Mouse (Mus musculus) WW6 (cell line): ENCODE measurements around the gene Wrap73.

ENCODE experiments used
- DNase-seq: peaks from one replicate; pipeline ENCODE4 v3.0.0-alpha.2; 2013; ENCODE audit warnings: low read depth, low spot score

Wrap73 gene

DNA sequence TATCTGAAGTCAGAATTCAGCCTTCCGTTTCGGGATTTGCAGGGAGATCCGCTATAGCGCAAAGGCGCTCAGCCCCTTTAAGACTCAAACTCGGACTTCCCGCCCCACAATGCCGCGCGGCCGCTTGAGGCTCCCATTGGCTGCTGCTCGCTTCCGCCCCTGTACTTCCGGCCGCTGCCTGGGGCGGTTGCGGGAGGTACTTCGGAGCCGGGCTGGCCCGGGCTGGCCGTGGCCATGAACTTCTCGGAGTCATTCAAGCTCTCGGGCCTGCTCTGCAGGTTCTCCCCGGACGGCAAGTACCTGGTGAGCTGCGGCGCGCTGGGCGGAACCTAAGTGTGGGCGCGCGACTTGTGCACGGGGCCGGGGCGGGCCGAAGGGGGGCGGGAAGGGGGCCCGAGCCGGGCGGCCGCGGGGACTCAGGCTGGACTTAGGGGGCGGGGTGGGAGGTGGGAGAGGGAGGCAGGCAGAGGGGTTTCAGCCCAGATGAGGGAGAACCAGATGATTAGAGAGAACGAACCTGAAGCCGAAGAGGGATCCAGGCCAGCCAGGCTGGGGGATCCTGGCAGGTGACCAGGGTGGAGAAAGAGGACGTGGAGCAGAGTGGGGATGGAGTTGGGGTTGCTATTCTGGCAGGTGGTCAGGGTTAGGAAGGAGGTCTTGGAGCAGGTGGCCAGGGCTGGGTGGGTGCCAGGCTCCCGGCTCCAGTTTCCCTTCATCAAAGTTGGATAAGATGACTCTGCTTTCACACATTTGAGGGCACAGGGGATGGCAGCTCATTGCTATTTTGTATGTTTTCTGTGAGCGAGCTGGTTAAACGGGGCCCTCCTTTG lies at the start of gene Wrap73:
Gene Wrap73 (plus strand): TSS at position 162 of the 830 bp plus-strand sequence.
- DNase-seq = peak; percentile 71

DNA sequence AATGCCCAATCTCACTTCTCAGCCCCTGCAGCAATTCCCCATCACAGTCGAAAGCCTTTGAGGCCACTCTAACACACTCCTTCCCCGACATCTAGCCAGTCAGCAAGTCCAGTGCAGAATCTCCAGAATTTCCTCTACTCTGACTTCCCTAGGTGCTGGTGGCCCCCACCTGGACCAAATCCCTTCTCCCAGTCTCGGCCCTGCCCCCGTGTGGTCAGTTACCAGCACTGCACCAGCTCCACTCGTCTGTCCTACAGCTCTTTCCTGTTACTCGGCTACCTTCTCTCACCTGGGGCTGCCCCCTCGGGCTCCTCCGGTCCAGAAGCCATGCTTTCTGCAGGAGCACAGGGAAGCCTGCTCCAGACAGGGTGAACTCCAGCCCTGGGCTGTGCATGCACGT lies 49.0 kb upstream of the Wrap73 start:
- DNase-seq = no peak

DNA sequence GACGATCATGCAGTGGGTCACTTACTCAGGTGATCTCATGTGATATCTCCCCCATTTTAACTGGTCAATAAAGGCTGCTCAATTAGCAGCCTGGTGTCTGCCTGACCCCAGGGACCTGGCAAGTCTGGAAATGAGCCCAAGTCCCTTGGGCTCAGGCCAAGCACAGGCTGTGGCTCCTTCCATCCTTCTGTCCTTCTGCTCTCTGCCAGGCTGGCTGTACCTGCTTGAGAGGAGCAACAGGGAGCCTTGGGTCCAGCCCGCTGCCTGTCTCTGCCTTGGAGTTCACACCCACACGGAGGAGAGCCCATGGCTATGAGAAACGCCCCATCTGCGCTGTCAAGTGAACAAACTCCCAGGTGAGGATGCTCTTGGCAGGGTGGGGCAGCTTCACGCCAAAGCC lies 46.1 kb upstream of the Wrap73 start:
- DNase-seq = no peak

DNA sequence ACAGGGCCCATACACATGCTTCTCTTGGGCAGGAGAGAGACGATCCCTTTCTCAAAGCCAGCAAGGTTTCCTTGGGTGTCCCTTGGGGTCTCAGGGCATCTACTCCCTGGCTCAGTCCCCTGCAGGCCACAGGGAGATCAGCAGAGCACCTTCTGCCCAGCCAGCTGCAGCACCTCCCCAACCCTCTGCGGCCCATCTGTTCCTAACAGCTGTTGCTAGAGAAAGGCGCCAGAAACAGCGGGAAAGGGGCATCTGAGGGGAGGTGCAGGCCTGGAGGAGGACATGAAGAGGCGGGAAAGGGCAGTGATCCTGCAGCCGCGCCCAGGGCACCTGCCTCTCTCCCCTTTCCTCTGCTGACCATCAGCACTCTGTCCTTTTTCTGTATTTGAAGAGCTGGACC lies 42.8 kb upstream of the Wrap73 start:
- no peak for DNase-seq

DNA sequence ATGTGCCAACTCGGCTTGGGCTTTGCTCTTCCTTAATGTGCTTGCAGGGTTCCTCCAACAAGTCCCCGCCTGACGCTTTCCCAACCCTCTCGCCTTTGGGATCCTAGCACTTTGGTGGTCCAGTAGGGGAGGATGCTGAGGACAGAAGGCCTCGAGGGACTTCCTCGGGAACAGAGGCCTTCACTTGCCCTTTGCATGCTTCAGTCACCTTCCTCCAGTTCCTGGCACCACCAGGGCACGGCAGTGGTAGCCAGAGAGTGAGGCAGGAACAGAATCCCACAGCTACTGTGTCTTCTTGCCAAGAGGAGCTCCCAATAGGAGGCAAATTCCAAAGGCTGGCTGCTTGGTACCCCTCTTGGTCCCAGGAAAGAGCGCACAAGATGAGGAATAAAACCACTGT lies 38.8 kb upstream of the Wrap73 start:
- DNase-seq = no peak

DNA sequence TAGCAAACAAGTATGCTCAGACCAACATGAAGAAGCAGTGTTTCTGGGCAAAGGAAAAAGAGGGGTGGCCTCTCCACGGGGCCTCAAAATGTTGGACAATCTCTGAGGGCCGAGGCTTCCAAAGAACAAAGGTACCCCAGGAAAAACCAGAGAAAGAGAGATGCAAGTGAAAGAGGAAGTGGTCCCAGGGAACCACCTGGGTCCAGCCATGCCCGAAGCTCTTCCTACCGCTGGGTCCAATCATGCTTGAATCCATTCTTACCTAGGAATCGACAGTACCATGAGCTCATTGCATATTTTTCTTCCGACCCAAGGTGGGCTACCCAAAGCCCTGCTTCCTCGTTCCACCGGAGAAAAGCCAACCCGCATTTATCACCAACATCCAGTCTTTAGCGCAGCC lies 38.3 kb upstream of the Wrap73 start:
- no peak for DNase-seq

DNA sequence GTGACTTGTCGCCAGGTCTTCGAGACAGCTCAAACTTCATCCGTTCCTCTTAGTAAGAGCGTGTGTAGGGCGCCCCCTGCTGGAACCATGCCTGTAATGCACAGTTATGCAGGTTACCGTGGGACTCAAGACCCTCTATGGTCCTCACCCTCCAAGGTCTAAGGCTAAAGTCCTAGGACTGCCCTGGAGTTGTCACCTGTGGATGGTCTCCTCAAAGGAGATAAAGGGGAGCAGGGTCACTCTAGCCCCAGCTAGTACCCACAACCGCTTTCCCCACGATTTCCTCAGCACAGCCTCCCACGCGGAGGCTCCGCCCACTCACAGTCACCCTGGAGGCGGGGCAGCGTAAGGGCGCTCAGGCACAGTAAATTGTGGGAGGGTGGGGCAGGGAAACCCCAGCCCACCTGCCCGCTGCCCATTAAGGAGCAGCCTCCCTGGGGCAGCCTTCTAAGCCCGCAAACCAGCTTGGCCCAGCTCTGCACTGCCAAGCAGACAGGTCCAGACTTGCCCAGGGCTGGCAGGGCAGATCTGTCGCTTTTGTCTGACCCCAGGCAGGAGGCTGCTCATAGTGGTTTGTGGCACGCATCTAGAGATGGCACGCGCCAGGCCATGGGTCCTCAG lies 36.7 kb upstream of the Wrap73 start:
- peak; percentile 78 for DNase-seq

DNA sequence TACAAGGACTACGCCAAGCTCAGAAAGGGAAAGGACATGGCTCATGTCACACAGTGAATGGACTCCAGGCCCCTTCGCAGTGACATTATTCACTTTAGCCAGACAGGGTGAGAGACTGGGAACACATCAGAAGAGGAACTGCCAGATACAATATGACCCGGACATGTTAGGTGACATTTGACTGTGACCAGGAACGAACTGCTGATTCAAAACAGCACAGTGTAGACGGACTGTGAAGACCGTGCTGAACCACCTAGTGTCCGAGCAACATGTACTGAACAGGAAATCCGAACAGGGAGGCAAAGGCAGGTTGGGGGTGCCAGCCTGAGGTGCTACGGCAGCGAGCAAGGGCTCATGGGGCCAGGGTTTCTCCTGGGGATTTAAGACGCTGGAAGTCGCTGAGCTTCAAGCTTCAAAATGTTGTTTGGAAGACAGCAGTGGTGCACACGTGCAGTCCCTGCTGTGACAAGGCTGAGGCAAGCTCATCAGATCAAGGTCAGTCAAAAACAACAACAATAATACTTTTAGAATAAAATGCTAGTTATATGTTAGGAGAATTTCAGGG lies 35.6 kb upstream of the Wrap73 start:
- no peak for DNase-seq

DNA sequence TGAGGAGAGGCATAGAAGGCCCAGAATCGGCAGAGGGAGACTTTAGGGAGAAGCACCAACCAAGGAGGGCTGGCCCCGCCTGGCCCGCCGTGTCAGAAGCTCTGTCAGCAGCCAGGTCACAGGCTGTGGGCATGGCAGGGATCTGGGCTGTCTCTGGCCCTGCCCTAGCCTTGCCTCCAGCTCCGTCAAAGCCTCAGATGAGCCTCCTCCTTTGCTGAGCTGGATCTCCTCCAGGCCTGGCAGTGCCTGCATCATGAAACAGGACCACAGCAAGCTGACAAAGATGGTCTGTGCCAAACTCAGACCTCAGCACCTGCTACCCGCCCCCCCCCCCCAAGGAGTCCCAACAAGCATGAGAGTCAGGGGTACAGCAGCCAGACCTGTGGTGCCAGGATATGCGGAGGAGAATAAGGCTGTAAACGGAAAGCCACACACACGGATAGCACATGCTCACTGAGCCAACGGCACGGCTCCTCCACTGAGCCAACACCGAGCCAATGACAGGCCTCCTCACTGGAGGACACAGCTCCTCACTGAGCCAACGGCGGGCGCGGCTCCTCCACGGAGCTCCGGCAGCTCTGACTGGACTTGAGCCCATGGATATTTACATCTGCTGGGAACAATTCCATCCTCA lies 32.8 kb upstream of the Wrap73 start:
- DNase-seq = no peak

DNA sequence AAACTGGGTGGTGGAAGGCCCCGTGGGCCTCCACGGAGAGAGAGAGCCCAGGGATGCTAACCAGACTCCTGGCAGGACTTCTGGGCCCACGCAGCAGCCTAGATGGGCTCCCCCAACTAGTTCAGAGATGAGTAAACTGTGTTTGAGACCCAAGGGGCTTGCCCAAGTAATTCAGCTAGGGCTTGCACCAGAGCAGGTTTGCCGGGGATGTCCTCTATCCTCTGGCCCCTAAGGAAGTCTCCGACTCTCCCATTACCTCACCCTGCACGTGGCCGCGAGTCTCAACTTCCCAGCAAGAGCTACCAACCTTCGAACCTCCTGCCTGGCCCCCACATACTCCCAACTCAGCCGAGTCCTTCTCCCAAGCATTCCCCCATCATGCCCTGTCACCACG lies 32.3 kb upstream of the Wrap73 start:
- DNase-seq = no peak

DNA sequence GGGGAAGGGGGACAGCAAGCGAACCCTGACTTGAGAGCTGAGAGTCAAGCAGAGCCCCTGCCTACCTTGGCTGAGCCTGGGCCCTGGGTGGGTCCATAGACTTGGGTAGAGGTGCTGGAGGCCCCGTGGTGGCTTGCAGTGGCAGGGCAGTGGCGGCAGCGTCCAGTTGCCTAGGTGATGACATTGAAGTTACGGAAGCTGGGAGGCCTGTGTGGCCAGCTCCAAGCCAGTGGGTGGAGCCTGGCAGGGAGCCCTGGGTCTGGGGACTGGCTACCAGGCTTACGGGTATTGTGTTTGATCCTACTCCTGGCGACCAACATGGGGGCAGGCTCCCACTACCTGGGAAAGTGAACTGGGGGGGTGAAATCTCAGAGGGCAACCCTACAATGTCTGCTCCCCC lies 25.8 kb upstream of the Wrap73 start:
- DNase-seq = no peak

DNA sequence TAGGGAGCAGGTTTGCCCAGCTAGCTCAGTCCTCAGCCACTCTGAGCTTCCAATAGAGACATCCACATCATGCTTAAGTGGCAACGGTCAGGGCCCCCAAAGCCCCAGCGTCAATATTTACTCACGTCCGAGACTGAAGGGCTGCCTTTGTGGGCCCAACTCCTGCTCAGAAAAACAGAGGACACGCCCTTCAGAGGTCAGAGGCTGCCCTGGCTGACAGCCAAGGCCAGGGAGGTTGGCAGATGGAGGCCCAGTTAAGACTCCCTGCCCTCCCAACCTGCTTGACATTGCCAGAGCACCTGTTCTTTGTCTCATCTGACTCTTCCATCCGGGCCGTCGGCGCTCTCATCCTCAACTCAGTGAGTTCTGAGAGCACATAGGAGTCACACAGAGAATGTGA lies 23.4 kb upstream of the Wrap73 start:
- DNase-seq = no peak

DNA sequence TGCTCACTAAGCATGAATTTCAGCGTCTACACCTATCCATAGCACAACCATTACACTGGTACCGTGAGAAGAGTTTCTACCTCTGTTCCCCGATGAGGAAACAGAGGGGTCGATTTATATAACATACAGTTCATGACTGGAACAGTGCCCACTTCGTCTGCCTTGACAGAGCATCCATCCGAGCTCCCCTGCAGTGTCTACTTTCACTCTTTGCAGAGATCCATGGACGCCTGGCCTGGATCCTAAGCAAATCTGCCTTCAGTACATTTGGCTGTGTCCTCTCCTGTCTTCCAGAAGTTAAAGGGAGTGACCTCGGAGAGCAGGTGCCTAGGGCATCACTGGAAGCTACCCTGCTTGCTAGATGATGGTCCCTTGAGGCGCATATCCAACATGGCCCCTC lies 23.0 kb upstream of the Wrap73 start:
- no peak for DNase-seq

DNA sequence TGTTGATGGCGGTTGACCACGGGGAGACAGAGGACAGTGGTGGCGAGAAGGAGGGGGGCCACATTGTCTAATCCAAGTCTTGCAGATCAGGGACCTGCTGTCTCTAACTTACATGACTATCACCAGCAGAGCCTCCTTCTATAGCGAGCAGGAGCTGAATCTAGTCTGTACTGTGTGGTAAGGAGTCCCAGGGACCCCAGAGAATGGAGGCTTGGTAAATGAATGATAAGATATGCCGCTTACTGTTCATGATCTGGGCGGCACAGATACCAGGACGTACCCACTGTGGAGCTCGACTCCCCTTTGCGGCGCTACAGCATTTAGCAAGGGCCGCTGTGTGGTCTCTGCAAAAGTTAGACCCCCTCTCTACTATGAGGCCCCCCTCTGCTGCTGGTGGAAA lies 20.4 kb upstream of the Wrap73 start:
- no peak for DNase-seq

DNA sequence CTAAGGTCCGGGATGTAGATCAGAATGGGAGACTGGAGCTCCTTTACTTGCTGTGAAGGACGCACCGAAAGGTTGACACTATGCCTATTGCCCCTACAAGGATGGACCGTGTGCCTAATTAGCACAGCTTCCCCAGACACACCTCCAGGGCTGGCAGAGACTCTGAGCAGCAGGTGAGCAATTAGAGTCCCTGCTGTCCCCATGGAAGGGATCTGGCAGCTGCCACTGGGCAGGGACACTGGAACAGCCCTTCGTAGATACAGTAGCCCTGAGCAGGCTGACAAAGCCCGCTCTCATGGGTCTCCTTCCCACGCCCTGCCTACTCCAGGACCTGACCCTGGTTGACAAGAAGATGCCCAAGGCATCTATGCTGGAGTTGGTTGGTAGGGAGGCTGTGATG lies 19.8 kb upstream of the Wrap73 start:
- DNase-seq = no peak

DNA sequence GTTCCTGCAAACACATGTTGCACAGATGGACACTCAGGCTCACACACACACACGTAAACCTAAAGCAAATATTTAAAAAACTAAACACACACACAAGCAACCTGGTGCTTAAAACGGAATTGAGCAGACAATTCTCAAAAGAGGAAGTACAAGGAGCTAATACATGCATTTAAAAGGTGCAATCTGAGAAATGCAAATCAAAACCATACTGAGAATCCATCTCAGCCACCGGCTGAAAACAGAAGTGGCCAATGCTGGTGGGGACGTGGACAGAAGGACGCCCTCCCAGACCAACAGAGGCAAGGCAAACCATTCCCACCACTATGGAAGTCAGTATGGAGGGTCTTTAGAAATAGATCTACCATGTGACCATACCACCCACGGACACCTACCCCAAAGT lies 18.6 kb upstream of the Wrap73 start:
- no peak for DNase-seq

DNA sequence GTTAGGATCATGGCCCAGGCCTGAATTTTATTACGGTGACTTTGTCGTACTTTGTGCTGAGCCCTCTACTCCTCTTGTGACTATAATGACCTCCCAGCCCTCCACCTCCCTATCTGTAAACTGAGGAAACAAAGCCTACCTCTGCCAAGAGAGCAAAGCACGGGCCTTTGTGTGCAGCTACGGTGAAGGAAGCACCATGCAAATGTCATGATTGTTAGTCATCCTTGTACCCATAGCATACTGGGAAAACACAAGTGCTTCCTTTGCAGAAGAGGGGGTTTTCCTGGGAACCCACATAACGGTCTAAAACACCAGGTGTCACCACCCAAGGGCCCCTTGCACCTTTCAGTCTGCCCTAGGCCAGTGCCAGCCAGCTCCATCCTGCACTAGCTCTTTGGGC lies 17.0 kb upstream of the Wrap73 start:
- no peak for DNase-seq

DNA sequence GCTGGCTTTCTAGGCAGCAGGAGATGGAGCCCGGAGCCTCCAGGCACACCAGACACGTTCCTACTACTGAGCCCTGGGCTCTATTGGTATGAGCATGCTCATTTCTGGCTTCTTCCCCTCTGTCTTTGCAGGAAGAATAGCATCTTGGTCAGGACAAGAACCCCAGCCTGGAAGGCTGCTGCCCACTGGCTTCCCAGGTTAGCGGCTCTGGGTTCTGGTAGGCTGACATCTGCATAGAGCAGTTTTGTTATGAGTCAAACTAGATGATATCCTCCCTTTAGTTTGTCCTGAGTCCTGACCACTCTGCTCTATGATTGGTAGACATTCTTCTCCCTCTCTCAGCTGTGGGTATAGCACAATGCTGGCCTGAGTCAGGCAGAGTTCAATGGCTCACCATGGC lies 14.9 kb upstream of the Wrap73 start:
- DNase-seq = no peak

DNA sequence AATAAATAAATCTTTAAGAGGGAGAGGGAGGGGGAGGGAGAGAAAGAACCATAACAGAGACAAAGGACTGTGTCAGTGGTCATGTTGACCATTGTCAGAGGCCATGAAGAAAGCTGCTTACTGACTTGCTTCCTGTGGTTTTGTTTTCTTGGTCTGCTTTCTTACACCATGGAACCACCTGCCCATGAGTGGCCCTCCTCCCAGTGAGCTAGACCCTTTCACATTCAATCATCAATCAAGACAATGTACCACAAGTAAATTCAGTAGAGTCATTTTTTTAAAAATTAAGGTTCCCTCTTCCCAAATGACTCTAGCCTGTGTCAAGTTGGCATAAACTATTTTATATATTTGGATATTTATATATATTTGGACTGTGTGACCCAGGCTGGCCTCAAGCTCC lies 12.2 kb upstream of the Wrap73 start:
- DNase-seq = no peak

DNA sequence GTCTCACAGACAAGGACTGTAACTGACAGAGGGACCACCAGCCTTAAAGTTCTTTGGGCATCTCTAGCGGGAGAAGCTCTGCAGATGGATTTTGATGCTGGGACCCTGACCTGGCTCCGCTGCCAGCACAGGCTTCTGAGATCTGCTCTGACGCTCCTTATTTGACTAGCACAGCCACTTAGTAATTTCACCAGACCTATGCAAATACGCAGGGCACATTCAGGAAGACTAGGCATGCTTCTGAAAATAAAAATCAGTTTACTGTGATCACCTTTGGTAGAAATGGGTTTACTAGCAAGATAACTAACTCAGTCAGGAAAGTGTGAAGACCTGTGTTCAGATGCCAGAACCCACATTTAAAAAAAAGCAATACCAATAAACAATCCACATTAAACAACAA lies 10.3 kb upstream of the Wrap73 start:
- DNase-seq = no peak

DNA sequence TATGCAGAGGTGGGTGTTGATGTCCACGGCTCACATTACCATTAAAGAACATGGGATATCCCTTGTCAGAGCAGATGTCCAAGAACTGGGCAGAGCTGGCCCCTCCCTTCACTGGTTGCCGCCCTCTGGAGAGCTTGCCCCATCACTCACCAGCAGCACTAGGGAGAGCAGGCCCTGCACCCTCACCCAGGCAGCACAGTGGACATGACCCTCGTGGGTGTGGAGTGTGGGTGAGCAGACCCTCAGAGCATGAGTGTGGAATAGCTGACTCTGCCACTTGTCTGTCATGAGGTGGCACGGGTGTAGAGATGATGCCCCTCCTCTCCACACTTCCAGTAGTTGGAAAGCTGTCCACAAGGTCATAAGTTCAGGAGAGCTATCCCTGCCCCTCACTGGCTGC lies 7.4 kb upstream of the Wrap73 start:
- no peak for DNase-seq

DNA sequence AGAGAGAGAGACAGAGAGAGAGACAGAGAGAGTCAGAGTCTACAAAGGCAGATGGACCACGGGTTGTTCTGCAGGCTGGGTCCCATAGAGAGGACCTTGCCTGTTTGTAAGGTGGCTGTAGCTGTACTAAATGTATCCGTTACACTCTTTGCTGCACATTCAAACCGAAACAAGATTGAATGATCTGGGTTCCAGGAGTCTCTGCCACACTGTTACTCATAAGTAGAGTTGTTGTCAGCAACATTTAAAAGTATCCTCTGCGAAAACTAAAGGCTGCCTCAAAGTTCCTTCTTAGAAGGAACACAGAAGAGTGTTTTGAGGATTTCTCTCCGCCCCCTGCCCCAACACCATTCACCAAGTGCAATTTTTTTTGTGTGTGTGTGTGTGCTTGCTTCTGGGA lies 5.0 kb upstream of the Wrap73 start:
- no peak for DNase-seq

DNA sequence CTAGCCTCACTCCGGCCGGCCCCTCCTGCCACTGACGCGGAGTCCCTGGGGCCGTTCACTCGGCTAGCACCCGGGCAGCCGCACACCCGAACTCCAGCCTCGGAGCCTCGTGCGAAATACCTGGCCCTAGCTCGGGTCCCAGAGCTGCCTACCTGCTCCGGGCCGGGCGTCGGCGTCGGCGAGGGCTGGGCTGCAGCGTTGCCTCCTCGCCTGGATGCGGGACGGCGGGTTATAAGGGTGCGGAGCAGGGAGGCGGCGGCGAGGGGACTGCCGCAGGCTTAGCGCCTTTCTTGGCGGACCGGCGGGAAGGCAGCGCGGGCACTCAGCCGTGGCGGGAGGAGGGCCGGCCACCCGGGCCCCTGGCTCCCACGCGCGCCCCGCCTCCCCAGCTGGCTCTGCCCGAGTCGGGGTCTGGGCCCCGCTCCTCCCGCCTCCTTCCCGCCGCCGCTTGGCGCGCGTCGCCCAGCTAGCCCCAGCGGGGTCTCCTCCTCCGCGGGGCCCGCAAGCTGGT lies 2.4 kb upstream of the Wrap73 start:
- no peak for DNase-seq
